Mouse (Mus musculus): ENCODE results near the gene Nfkb1. TPM values are rescaled to one million over a fixed set of nuclear protein-coding genes. Genes with fewer than 3 reads are reported as not detected.
A peak's percentile ranks its signal among the peaks of the same experiment; 100 is the strongest.

The Nfkb1 gene
- polyA plus RNA-seq, 1 experiment from 2014 or later = 53.4 TPM

DNA sequence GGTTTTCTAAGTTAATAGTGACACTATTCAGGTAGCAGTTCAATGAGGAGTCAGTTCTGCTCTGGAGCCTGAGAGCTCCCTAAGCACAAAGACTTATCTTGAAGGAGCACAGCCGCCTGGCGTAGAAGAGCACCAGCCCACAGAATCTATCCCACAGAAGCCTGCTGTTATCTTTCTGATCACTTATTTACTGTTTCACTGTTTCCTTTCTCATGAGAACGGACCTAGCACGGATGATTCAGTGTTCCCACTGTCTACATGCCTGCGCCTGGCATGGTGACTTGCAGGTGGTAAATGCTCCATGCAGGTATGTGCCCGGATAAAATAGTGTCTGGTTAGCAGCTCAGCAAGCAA, 27.8 kb upstream of the Nfkb1 start:
- Histone ChIP-seq H3K79me2 (ENCODE audit: inconsistent target) (no peaks in the 10 kb centered on the region), H3K36me3 (ENCODE audit: inconsistent target) (no peaks in the 10 kb centered on the region), H3K27ac (no peak overlapping the region), H3K4me3 (ENCODE audit: inconsistent target) (no peak overlapping the region)
- 70% methylated on average over 6 of the region's 6 CpGs for WGBS (ENCODE audit: missing documents)

DNA sequence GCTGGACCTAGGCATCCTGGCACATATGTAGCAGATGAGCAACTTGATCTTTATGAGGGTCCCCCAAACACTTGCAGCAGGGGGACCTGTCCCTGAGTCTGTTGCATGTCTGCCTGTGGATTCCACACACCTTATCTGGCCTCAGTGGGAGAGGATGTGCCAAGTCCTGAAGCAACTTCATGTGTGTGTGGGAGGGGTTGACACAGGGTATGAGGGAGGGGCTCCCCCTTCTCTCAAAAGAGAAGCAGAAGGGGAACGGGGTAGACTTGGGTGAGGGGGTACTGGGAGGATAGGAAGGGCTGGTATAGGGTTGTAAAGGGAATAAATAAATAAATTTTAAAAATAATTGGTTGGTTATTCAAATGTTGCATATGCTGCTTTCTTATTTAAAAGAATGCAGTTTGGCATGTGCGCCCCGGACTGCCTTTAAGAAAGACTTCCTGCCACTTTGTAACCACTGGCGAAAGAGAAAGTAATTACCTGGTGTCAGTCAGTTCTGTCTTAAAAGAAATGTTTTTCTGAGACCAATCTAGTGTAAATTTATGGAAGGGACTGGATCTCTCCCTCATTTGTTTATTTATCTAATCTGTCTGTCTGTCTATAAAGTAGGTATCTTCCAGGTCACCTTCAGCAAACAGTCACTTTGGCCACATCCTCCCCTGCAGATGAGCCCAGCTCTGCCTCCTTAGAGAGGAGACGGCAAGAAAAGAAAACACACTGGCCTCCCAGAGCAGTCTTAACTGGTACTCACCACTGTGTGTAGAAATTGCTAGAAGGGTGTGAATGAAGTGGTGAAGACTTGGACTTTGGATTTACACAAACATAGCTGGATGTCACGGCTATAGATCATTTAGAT, 27.2 kb upstream of the Nfkb1 start:
- Histone ChIP-seq H3K79me2 (ENCODE audit: inconsistent target) (no peaks in the 10 kb centered on the region), H3K4me3 (ENCODE audit: inconsistent target) (no peak overlapping the region), H3K36me3 (ENCODE audit: inconsistent target) (no peaks in the 10 kb centered on the region), H3K27ac (no peak overlapping the region)
- 39% methylated on average over 6 of the region's 6 CpGs for WGBS (ENCODE audit: missing documents)

GRCm38 (mm10) chr3:135713016-135713950, 21.9 kb upstream of the Nfkb1 start:
- no peak overlapping the region for H3K27ac ChIP-seq
- H3K79me2 ChIP-seq (ENCODE audit: inconsistent target) = no peaks in the 10 kb centered on the region
- H3K36me3 ChIP-seq (ENCODE audit: inconsistent target) = no peaks in the 10 kb centered on the region
- WGBS (ENCODE audit: missing documents) = 24% methylated on average over 3 of the region's 4 CpGs
- no peak overlapping the region for H3K4me3 ChIP-seq (ENCODE audit: inconsistent target)

DNA sequence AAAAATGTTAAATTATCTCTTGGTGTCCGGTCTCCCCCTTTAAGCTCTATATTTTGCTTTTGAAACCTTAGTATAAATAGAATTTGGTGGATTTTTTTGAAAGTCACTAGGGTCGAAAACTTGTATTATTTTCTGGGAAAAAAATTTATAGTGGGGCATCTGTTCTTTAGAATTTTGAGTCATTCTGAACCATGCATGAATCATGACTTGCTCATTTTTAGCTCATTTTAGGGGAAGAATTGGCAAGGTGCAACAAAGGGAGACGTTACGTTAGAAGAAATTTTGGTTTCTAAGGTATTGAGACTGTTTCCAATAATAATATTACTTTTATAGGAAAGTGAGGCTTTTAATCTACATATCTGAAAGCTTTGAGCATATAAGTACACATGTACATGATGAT, 20.3 kb upstream of the Nfkb1 start:
- Histone ChIP-seq H3K4me3 (ENCODE audit: inconsistent target) (no peak overlapping the region), H3K79me2 (ENCODE audit: inconsistent target) (no peaks in the 10 kb centered on the region), H3K36me3 (ENCODE audit: inconsistent target) (no peaks in the 10 kb centered on the region), H3K27ac (no peak overlapping the region)
- 92% methylated on average over 4 of the region's 4 CpGs for WGBS (ENCODE audit: missing documents)

DNA sequence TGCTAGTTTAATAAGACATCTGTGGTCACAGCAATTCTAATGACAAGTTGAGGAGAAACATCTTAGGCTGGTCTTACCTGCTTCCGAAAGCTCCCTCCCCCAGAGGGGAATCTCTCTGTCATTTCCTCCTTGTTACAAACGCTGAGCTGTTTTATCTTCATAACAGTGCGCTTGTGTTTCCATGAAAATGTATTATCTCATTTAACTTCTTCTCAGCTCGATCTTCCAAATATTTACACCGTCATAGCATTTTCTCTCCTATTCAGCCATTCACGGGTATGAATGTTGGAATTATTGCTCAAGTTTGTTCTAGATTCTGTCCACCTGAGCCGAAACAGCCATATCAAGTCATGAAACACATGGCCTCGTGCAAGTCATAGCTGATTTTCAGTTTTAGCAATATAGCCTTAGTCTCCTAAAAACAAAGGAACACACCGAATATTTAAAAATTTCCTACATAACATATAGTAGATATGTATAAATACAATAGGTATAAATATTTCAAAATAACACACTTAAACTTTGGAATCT, 19.8 kb upstream of the Nfkb1 start:
- no peaks in the 10 kb centered on the region for H3K79me2 ChIP-seq (ENCODE audit: inconsistent target)
- 97% methylated on average over 9 of the region's 9 CpGs for WGBS (ENCODE audit: missing documents)
- H3K4me3 ChIP-seq (ENCODE audit: inconsistent target) = no peak overlapping the region
- H3K27ac ChIP-seq = no peak overlapping the region
- H3K36me3 ChIP-seq (ENCODE audit: inconsistent target) = no peaks in the 10 kb centered on the region

- WGBS (ENCODE audit: missing documents) = 86% methylated on average over 2 of the region's 2 CpGs
Measured at GRCm38 (mm10) chr3:135703307-135703706, 12.0 kb upstream of the Nfkb1 start.

GRCm38 (mm10) chr3:135702658-135703057, 11.3 kb upstream of the Nfkb1 start:
- WGBS (ENCODE audit: missing documents) = 89% methylated on average over 5 of the region's 5 CpGs

More at GRCm38 (mm10) chr3:135703307-135703706, 12.0 kb upstream of the Nfkb1 start:
- Histone ChIP-seq H3K4me3 (ENCODE audit: inconsistent target) (no peak overlapping the region), H3K79me2 (ENCODE audit: inconsistent target) (no peaks in the 10 kb centered on the region), H3K36me3 (ENCODE audit: inconsistent target) (no peaks in the 10 kb centered on the region), H3K27ac (no peak overlapping the region)

GRCm38 (mm10) chr3:135699523-135700264, 8.3 kb upstream of the Nfkb1 start:
- WGBS (ENCODE audit: missing documents) = 32% methylated on average over 10 of the region's 10 CpGs
- Histone ChIP-seq H3K4me3 (ENCODE audit: inconsistent target) (no peak overlapping the region), H3K27ac (no peak overlapping the region), H3K79me2 (ENCODE audit: inconsistent target) (no peaks in the 10 kb centered on the region), H3K36me3 (ENCODE audit: inconsistent target) (no peaks in the 10 kb centered on the region)

More at GRCm38 (mm10) chr3:135702658-135703057, 11.3 kb upstream of the Nfkb1 start:
- Histone ChIP-seq H3K36me3 (ENCODE audit: inconsistent target) (no peaks in the 10 kb centered on the region), H3K4me3 (ENCODE audit: inconsistent target) (no peak overlapping the region), H3K79me2 (ENCODE audit: inconsistent target) (no peaks in the 10 kb centered on the region), H3K27ac (no peak overlapping the region)

- Histone ChIP-seq H3K79me2 (ENCODE audit: inconsistent target) (no peaks in the 10 kb centered on the region), H3K27ac (no peak overlapping the region), H3K36me3 (ENCODE audit: inconsistent target) (no peaks in the 10 kb centered on the region), H3K4me3 (ENCODE audit: inconsistent target) (no peak overlapping the region)
- WGBS (ENCODE audit: missing documents) = 53% methylated on average over 12 of the region's 12 CpGs
Measured at GRCm38 (mm10) chr3:135698466-135698975, 7.2 kb upstream of the Nfkb1 start.

- WGBS (ENCODE audit: missing documents) = 94% methylated on average over 8 of the region's 8 CpGs
- Histone ChIP-seq H3K27ac (no peak overlapping the region), H3K4me3 (ENCODE audit: inconsistent target) (no peak overlapping the region)
Measured at GRCm38 (mm10) chr3:135696262-135696661, 4.9 kb upstream of the Nfkb1 start.

GRCm38 (mm10) chr3:135692999-135693398, 1.7 kb upstream of the Nfkb1 start:
- 40% methylated on average over 3 of the region's 3 CpGs for WGBS (ENCODE audit: missing documents)
- Histone ChIP-seq H3K27ac (no peak overlapping the region), H3K36me3 (ENCODE audit: inconsistent target) (no peaks in the 10 kb centered on the region), H3K4me3 (ENCODE audit: inconsistent target) (no peak overlapping the region), H3K79me2 (ENCODE audit: inconsistent target) (peaks cover 27% of the 10 kb centered on the region)

More at GRCm38 (mm10) chr3:135696262-135696661, 4.9 kb upstream of the Nfkb1 start:
- no peaks in the 10 kb centered on the region for H3K36me3 ChIP-seq (ENCODE audit: inconsistent target)
- H3K79me2 ChIP-seq (ENCODE audit: inconsistent target) = no peaks in the 10 kb centered on the region

DNA sequence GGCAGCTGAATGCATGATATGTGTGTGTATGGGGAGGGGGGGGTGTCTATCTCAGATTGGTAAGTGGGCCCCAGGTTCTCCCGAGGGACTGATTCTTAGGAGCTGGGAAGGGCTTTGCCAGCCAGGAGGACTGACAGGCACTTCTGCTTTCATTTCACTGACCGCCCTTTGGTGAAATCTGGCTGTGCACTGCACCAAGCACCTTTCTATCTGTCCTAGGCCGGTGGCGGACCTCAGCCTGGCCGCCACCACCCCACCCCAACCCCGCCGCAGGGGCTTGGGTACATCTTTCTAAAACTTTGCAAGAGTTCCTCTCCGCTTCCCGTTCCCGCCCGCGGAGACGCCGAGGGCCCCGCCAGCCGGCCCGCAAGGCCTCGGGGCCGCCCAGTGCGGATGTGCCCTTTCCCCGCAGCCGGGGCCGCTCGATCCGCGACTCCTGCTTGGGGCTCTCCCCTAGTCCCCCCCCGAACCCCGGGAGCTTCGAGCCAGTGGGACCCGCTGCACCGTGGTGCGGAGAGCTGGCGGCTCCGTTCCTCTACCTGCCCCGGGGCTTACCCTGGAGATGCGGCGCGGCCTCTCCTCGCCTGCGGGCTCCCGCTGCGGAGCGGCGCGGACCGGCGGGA, 668 bp downstream of the Nfkb1 start:
- H3K79me2 ChIP-seq (ENCODE audit: inconsistent target) = peaks cover 50% of the 10 kb centered on the region
- H3K4me3 ChIP-seq (ENCODE audit: inconsistent target) = peak overlapping the region; percentile 64
- no peaks in the 10 kb centered on the region for H3K36me3 ChIP-seq (ENCODE audit: inconsistent target)
- H3K27ac ChIP-seq = peak overlapping the region; percentile 52
- WGBS (ENCODE audit: missing documents) = 1% methylated on average over 25 of the region's 47 CpGs

GRCm38 (mm10) chr3:135689773-135690567, 1.4 kb downstream of the Nfkb1 start:
- WGBS (ENCODE audit: missing documents) = 28% methylated on average over 10 of the region's 10 CpGs
- Histone ChIP-seq H3K79me2 (ENCODE audit: inconsistent target) (peaks cover 57% of the 10 kb centered on the region), H3K4me3 (ENCODE audit: inconsistent target) (peak overlapping the region; percentile 64), H3K27ac (peak overlapping the region; percentile 52), H3K36me3 (ENCODE audit: inconsistent target) (no peaks in the 10 kb centered on the region)
